Mouse (Mus musculus): ENCODE measurements around the gene Cast. TPM values are rescaled to one million over a fixed set of nuclear protein-coding genes. Genes with fewer than 3 reads are reported as not detected.

Cast gene
- total and polyA plus RNA-seq, 3 experiments, result 15.3 to 24.9 (median 21.0) TPM

GRCm38 (mm10) chr13:74770480-74770879, 38.1 kb downstream of the Cast start (continued):
- peak; percentile 91 for TF ChIP-seq SIN3A (IDR thresholded peaks at IDR 0.05; ENCODE audit: low read length)
- TF ChIP-seq E2F4 (IDR thresholded peaks at IDR 0.05; ENCODE audit: insufficient replicate concordance, low read depth, low read length), result peak; percentile 96; the same call in 1 of the 2 replicates
- TF ChIP-seq POLR2A (IDR thresholded peaks at IDR 0.05; ENCODE audit: low read depth, low read length), result peak; percentile 87
- peak; percentile 89; the same call in 1 of the 2 replicates for TF ChIP-seq MEF2A (IDR thresholded peaks at IDR 0.05; ENCODE audit: borderline replicate concordance, low read depth, low read length)
- TF ChIP-seq TCF12 (IDR thresholded peaks at IDR 0.05; ENCODE audit: low read depth, low read length), result peak; percentile 91
- TF ChIP-seq MXI1 (IDR thresholded peaks at IDR 0.05; ENCODE audit: low read depth, low read length), result 0 out of 2 replicates have a peak, but pooled peaks have one; percentile 69
- 0 out of 2 replicates have a peak, but pooled peaks have one; percentile 52 for TF ChIP-seq JUND (conservative IDR thresholded peaks at IDR 0.05; ENCODE audit: low read depth, low read length)
- TF ChIP-seq CHD1 (IDR thresholded peaks at IDR 0.05; ENCODE audit: low read depth, low read length), result no peak
- peak; percentile 80 for TF ChIP-seq HCFC1 (IDR thresholded peaks at IDR 0.05; ENCODE audit: low read depth, low read length)
- peak; percentile 35; the same call in 1 of the 2 replicates for TF ChIP-seq RCOR1 (conservative IDR thresholded peaks at IDR 0.05; ENCODE audit: low read depth, low read length)
- peak; percentile 76 for TF ChIP-seq NELFE (IDR thresholded peaks at IDR 0.05; ENCODE audit: low read depth, low read length)

- H3K4me3 ChIP-seq (replicated peaks in 1 of 3; ENCODE audit: low read depth in 2 of 3, low read length in 2 of 3, poor library complexity in 1 of 3), result peak overlapping the region; percentile 58 to 61 (median 60)
- peak; percentile 46 for DNase-seq (ENCODE audit: extremely low read depth)
- dilution Hi-C loops (cut with MboI; ENCODE audit: extremely low pct_ligation_motif_present, extremely low pct_unique_long_range_greater_than_20kb, low sequenced_read_pairs) (no loop called here), in situ Hi-C loops (cut with MboI; ENCODE audit: low pct_ligation_motif_present, low pct_unique_long_range_greater_than_20kb, low sequenced_read_pairs) (no loop called here)
- H3K9ac ChIP-seq (ENCODE audit: insufficient read depth, low read depth), result peak overlapping the region; percentile 28
- peak overlapping the region; percentile 79 for H3K4me2 ChIP-seq (ENCODE audit: insufficient read depth, low read depth, poor library complexity, severe bottlenecking)
- H3K36me3 ChIP-seq (replicated peaks in 1 of 2; ENCODE audit: control insufficient read depth in 1 of 2, insufficient read depth in 1 of 2, low read length in 1 of 2), result peaks cover 0 to 2% of the 10 kb centered on the region in 2 experiments
- TF ChIP-seq CHD2 (IDR thresholded peaks at IDR 0.05; ENCODE audit: low read length) (no peak), POLR2A (IDR thresholded peaks at IDR 0.05; ENCODE audit: low read depth, low read length) (no peak), POLR2AphosphoS2 (IDR thresholded peaks at IDR 0.05; ENCODE audit: low read depth, low read length) (no peak), MXI1 (IDR thresholded peaks at IDR 0.05; ENCODE audit: low read depth, low read length) (no peak), PAX5 (IDR thresholded peaks at IDR 0.05; ENCODE audit: low read length) (no peak), MYC (IDR thresholded peaks at IDR 0.05; ENCODE audit: low read depth, low read length) (no peak), MAFK (IDR thresholded peaks at IDR 0.05; ENCODE audit: insufficient replicate concordance, low read length) (no peak)
- no peaks in the 10 kb centered on the region for H3K79me2 ChIP-seq (replicated peaks; ENCODE audit: control insufficient read depth, extremely low read depth, insufficient read depth, poor library complexity, severe bottlenecking)
- H3K4me1 ChIP-seq (ENCODE audit: control insufficient read depth in 1 of 2, insufficient read depth in 2 of 2), result peaks cover 0 to 6% of the 10 kb centered on the region in 2 experiments; a peak in 1 of 4 replicates
- H3K27ac ChIP-seq (ENCODE audit: insufficient read depth, low read depth), result no peak overlapping the region
- H3K9me3 ChIP-seq (replicated peaks; ENCODE audit: low read length), result no peaks in the 10 kb centered on the region
- H3K27me3 ChIP-seq (replicated peaks), result no peaks in the 10 kb centered on the region
Observed at GRCm38 (mm10) chr13:74769871-74770270, 38.7 kb downstream of the Cast start.

- H3K27me3 ChIP-seq (replicated peaks), result no peaks in the 10 kb centered on the region
- peaks cover 0 to 2% of the 10 kb centered on the region in 2 experiments for H3K36me3 ChIP-seq (replicated peaks in 1 of 2; ENCODE audit: control insufficient read depth in 1 of 2, insufficient read depth in 1 of 2, low read length in 1 of 2)
- in situ Hi-C loops (cut with MboI; ENCODE audit: low pct_ligation_motif_present, low pct_unique_long_range_greater_than_20kb, low sequenced_read_pairs) (no loop called here), dilution Hi-C loops (cut with MboI; ENCODE audit: extremely low pct_ligation_motif_present, extremely low pct_unique_long_range_greater_than_20kb, low sequenced_read_pairs) (no loop called here)
- no peak for DNase-seq (ENCODE audit: extremely low read depth)
- H3K4me1 ChIP-seq (ENCODE audit: control insufficient read depth in 1 of 2, insufficient read depth in 2 of 2), result peaks cover 0 to 6% of the 10 kb centered on the region in 2 experiments; a peak in 1 of 4 replicates
- H3K9ac ChIP-seq (ENCODE audit: insufficient read depth, low read depth), result no peak overlapping the region
- no peak overlapping the region for H3K4me3 ChIP-seq (replicated peaks in 1 of 3; ENCODE audit: low read depth in 2 of 3, low read length in 2 of 3, poor library complexity in 1 of 3)
- no peaks in the 10 kb centered on the region for H3K79me2 ChIP-seq (replicated peaks; ENCODE audit: control insufficient read depth, extremely low read depth, insufficient read depth, poor library complexity, severe bottlenecking)
- TF ChIP-seq JUND (conservative IDR thresholded peaks at IDR 0.05; ENCODE audit: low read depth, low read length) (no peak), GABPA (IDR thresholded peaks at IDR 0.05; ENCODE audit: insufficient replicate concordance, low read depth, low read length) (no peak), ETS1 (conservative IDR thresholded peaks at IDR 0.05; ENCODE audit: low read depth, low read length) (no peak), HCFC1 (IDR thresholded peaks at IDR 0.05; ENCODE audit: low read depth, low read length) (no peak), TBP (conservative IDR thresholded peaks at IDR 0.05; ENCODE audit: low read depth, low read length) (no peak), IRF4 (IDR thresholded peaks at IDR 0.05; ENCODE audit: low read depth, low read length) (no peak), CHD2 (IDR thresholded peaks at IDR 0.05; ENCODE audit: low read length) (no peak), SMC3 (IDR thresholded peaks at IDR 0.05; ENCODE audit: low read depth, low read length) (no peak), RCOR1 (conservative IDR thresholded peaks at IDR 0.05; ENCODE audit: low read depth, low read length) (no peak), E2F4 (IDR thresholded peaks at IDR 0.05; ENCODE audit: insufficient replicate concordance, low read depth, low read length) (no peak), NELFE (IDR thresholded peaks at IDR 0.05; ENCODE audit: low read depth, low read length) (no peak), BHLHE40 (IDR thresholded peaks at IDR 0.05; ENCODE audit: low read depth, low read length) (no peak), POLR2AphosphoS2 (IDR thresholded peaks at IDR 0.05; ENCODE audit: low read depth, low read length) (no peak), SIN3A (IDR thresholded peaks at IDR 0.05; ENCODE audit: low read length) (no peak), ZMIZ1 (IDR thresholded peaks at IDR 0.05; ENCODE audit: low read depth, low read length) (no peak), MEF2A (IDR thresholded peaks at IDR 0.05; ENCODE audit: borderline replicate concordance, low read depth, low read length) (no peak)
- no peak overlapping the region for H3K4me2 ChIP-seq (ENCODE audit: insufficient read depth, low read depth, poor library complexity, severe bottlenecking)
- no peak overlapping the region for H3K27ac ChIP-seq (ENCODE audit: insufficient read depth, low read depth)
- no peaks in the 10 kb centered on the region for H3K9me3 ChIP-seq (replicated peaks; ENCODE audit: low read length)
Observed at GRCm38 (mm10) chr13:74767186-74767585, 41.4 kb downstream of the Cast start.
